Mouse (Mus musculus) left cerebral cortex, postnatal 4 days (tissue): Measurements from ENCODE around the gene Igsf3. TPM values are rescaled to one million over a fixed set of nuclear protein-coding genes. Genes with fewer than 3 reads are reported as not detected.
"Not testable (repeated sequence)": the region's sequence is repeated elsewhere in the genome, so short reads cannot be mapped to it uniquely, and the experiment has no call there.

ENCODE experiments used
- DNase-seq: peaks from one replicate; pipeline ENCODE4 v3.0.0-alpha.2; 2022
- intact Hi-C: fragments of 180-260 bp; cut with DNase I; formaldehyde crosslinking; loops from one replicate; pipeline ENCODE4 v1.15.1; 2025
- total RNA-seq, 2 experiments: library from RNA; stranded (reverse); gene quantifications; 2 replicates each; pipeline ENCODE4 v1.2.3; 2021

Igsf3 gene
- total RNA-seq, 2 experiments from 2014 or later, result 96.4 to 101 TPM

GRCm38 (mm10) chr3:101398877-101399276 lies 22.0 kb downstream of the Igsf3 start:
- intact Hi-C loops, result no loop called here

GRCm38 (mm10) chr3:101401501-101401900 lies 24.6 kb downstream of the Igsf3 start:
- intact Hi-C loops, result no loop called here

More at GRCm38 (mm10) chr3:101398877-101399276, 22.0 kb downstream of the Igsf3 start:
- DNase-seq, result no peak

GRCm38 (mm10) chr3:101404620-101405415 lies 27.9 kb downstream of the Igsf3 start:
- intact Hi-C loops, result no loop called here
- peak; percentile 95 for DNase-seq

More at GRCm38 (mm10) chr3:101401501-101401900, 24.6 kb downstream of the Igsf3 start:
- DNase-seq, result no peak

GRCm38 (mm10) chr3:101405495-101405894 lies 28.6 kb downstream of the Igsf3 start:
- intact Hi-C loops, result no loop called here
- peak; percentile 80 for DNase-seq

GRCm38 (mm10) chr3:101406097-101406496 lies 29.2 kb downstream of the Igsf3 start:
- DNase-seq, result no peak
- intact Hi-C loops, result no loop called here

GRCm38 (mm10) chr3:101407568-101407967 lies 30.7 kb downstream of the Igsf3 start:
- intact Hi-C loops, result no loop called here
- peak; percentile 44 for DNase-seq

- DNase-seq, result no peak
- intact Hi-C loops, result no loop called here
Measured at GRCm38 (mm10) chr3:101408953-101409750, 32.3 kb downstream of the Igsf3 start.

GRCm38 (mm10) chr3:101410202-101410601 lies 33.3 kb downstream of the Igsf3 start:
- DNase-seq, result no peak
- intact Hi-C loops, result no loop called here

GRCm38 (mm10) chr3:101410745-101411144 lies 33.9 kb downstream of the Igsf3 start:
- intact Hi-C loops, result no loop called here
- no peak for DNase-seq

GRCm38 (mm10) chr3:101411626-101412025 lies 34.7 kb downstream of the Igsf3 start:
- no peak for DNase-seq
- intact Hi-C loops, result no loop called here

- no peak for DNase-seq
- intact Hi-C loops, result no loop called here
Measured at GRCm38 (mm10) chr3:101412115-101412514, 35.2 kb downstream of the Igsf3 start.

- DNase-seq, intact Hi-C loops: not testable (repeated sequence)
Measured at GRCm38 (mm10) chr3:101413013-101413412, 36.1 kb downstream of the Igsf3 start.

GRCm38 (mm10) chr3:101418740-101419652 lies 42.1 kb downstream of the Igsf3 start:
- intact Hi-C loops, result no loop called here

GRCm38 (mm10) chr3:101419653-101419994 lies 42.7 kb downstream of the Igsf3 start:
- intact Hi-C loops, result no loop called here
- no peak for DNase-seq

More at GRCm38 (mm10) chr3:101418740-101419652, 42.1 kb downstream of the Igsf3 start:
- DNase-seq, result no peak

- no peak for DNase-seq
- intact Hi-C loops, result no loop called here
Measured at GRCm38 (mm10) chr3:101423188-101423587, 46.3 kb downstream of the Igsf3 start.

- intact Hi-C loops, result no loop called here
- no peak for DNase-seq
Measured at GRCm38 (mm10) chr3:101424295-101424885, 47.5 kb downstream of the Igsf3 start.

- intact Hi-C loops, result no loop called here
Measured at GRCm38 (mm10) chr3:101429982-101430754, 53.3 kb downstream of the Igsf3 start.

GRCm38 (mm10) chr3:101430755-101431115 lies 53.9 kb downstream of the Igsf3 start:
- intact Hi-C loops, result no loop called here
- no peak for DNase-seq

More at GRCm38 (mm10) chr3:101429982-101430754, 53.3 kb downstream of the Igsf3 start:
- DNase-seq, result no peak

GRCm38 (mm10) chr3:101435672-101436071 lies 58.8 kb downstream of the Igsf3 start:
- intact Hi-C loops, result no loop called here
- no peak for DNase-seq

- intact Hi-C loops, result no loop called here
- no peak for DNase-seq
Measured at GRCm38 (mm10) chr3:101436469-101436868, 59.6 kb downstream of the Igsf3 start.
